ENCODE assay signal across 7 mouse cellular contexts in the genomic region with DNA sequence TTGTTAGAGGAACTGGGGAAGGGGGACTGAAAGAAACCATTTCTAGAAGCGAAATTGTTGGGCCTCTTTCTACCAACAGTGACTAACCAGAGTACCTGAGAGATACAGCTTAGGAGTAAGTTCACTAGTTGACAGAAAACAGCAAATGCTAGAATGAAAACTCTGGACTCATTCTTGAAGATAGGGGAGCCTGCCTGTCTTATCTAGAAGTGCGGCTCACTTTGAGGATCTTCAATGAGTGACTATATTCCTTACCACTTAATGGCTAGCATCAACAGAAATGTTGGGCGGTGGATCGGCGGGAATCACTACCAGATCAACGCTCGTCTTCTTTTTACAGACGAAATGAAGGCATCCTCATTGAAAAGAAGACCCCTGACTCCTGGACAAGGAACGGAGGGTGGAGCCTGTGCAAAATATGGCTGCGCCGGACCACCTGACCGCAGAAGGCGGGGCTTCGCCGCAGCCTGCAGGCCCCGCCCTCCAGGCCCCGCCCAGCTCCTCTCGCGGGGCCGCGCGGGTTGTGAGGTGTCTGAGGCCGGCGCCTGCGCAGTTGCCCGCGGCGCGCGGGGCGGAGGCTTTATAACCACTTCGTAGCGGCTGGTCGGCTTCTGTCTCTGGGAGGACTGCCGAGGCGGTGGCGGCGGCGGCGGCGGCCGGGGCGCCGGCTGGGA. TPM values are rescaled to one million over a fixed set of nuclear protein-coding genes. Genes with fewer than 3 reads are reported as not detected.
DNase-seq lines count a peak whose midpoint lies in the region; ATAC-seq and TF ChIP-seq lines count a peak whose summit lies in the region.

No protein-coding gene starts in this region.

- peak overlapping the region; percentile 90 for H3K9ac ChIP-seq in embryonic facial prominence, embryonic 11.5 days (replicated peaks; ENCODE audit: low read length)
- H3K9ac ChIP-seq in limb, embryonic 12.5 days (replicated peaks) = peak overlapping the region; percentile 94
- peak overlapping the region; percentile 82 for H3K9ac ChIP-seq in midbrain, embryonic 15.5 days

- WGBS in embryonic facial prominence, embryonic 11.5 days = 4% methylated on average over 38 of the region's 44 CpGs
- WGBS in kidney, adult 2 months = 5% methylated on average over 41 of the region's 44 CpGs
- 3% methylated on average over 44 of the region's 44 CpGs for WGBS in limb, embryonic 12.5 days
- 3% methylated on average over 42 of the region's 44 CpGs for WGBS in midbrain, embryonic 15.5 days
- WGBS in spleen, adult 2 months = 5% methylated on average over 44 of the region's 44 CpGs

- no peaks in the 10 kb centered on the region for H3K9me3 ChIP-seq in embryonic facial prominence, embryonic 11.5 days (replicated peaks; ENCODE audit: control insufficient read depth, low read length)
- H3K9me3 ChIP-seq in limb, embryonic 12.5 days = no peaks in the 10 kb centered on the region
- H3K9me3 ChIP-seq in midbrain, embryonic 15.5 days = no peaks in the 10 kb centered on the region

- H3K4me1 ChIP-seq in embryonic facial prominence, embryonic 11.5 days (ENCODE audit: control insufficient read depth, insufficient read depth, low read length) = peaks cover 9% of the 10 kb centered on the region; the same call in 1 of the 2 replicates
- H3K4me1 ChIP-seq in kidney, adult 2 months (ENCODE audit: control insufficient read depth, insufficient read depth, low read length) = peaks cover 13% of the 10 kb centered on the region; the same call in 1 of the 2 replicates
- H3K4me1 ChIP-seq in limb, embryonic 12.5 days (replicated peaks) = peaks cover 9% of the 10 kb centered on the region
- peaks cover 34% of the 10 kb centered on the region for H3K4me1 ChIP-seq in midbrain, embryonic 15.5 days
- H3K4me1 ChIP-seq in spleen, adult 2 months (ENCODE audit: control insufficient read depth, insufficient read depth, insufficient read length) = peaks cover 3% of the 10 kb centered on the region

- peak overlapping the region; percentile 99 for H3K4me2 ChIP-seq in embryonic facial prominence, embryonic 11.5 days (ENCODE audit: low read depth, low read length)
- H3K4me2 ChIP-seq in limb, embryonic 12.5 days = peak overlapping the region; percentile 100
- H3K4me2 ChIP-seq in midbrain, embryonic 15.5 days = peak overlapping the region; percentile 83

- peak; percentile 98 for DNase-seq in adrenal gland, postnatal 14 days
- DNase-seq in embryonic facial prominence, embryonic 11.5 days (ENCODE audit: low spot score) = peak; percentile 98
- peak; percentile 96 to 97 for DNase-seq in heart, adult 18-20 months
- peak; percentile 97 for DNase-seq in kidney, adult 2 months
- peak; percentile 86 to 93 for DNase-seq in spleen, adult 2 months (ENCODE audit: low read depth in 1 of 2, low spot score in 2 of 2)

- peak; percentile 76 for TF ChIP-seq POLR2A in kidney, adult 2 months (IDR thresholded peaks at IDR 0.05; ENCODE audit: low read depth, low read length)
- peak; percentile 93 for TF ChIP-seq POLR2A in spleen, adult 2 months (IDR thresholded peaks at IDR 0.05; ENCODE audit: low read depth, low read length)

- peak; percentile 91 for ATAC-seq in embryonic facial prominence, embryonic 11.5 days (replicated peaks; ENCODE audit: insufficient number of reproducible peaks, low FRiP score, low TSS enrichment, low read depth)
- ATAC-seq in limb, embryonic 12.5 days (ENCODE audit: insufficient number of reproducible peaks, insufficient read depth, low FRiP score, low TSS enrichment, low read depth) = peak; percentile 92
- ATAC-seq in midbrain, embryonic 15.5 days (replicated peaks) = peak; percentile 97

- H3K36me3 ChIP-seq in embryonic facial prominence, embryonic 11.5 days (replicated peaks; ENCODE audit: control insufficient read depth, insufficient read depth, low read depth, low read length) = no peaks in the 10 kb centered on the region
- H3K36me3 ChIP-seq in kidney, adult 2 months (ENCODE audit: control insufficient read depth, insufficient read depth, low read length) = no peaks in the 10 kb centered on the region
- no peaks in the 10 kb centered on the region for H3K36me3 ChIP-seq in limb, embryonic 12.5 days
- no peaks in the 10 kb centered on the region for H3K36me3 ChIP-seq in midbrain, embryonic 15.5 days (replicated peaks)
- H3K36me3 ChIP-seq in spleen, adult 2 months (ENCODE audit: control insufficient read depth, insufficient read depth, low read length) = no peaks in the 10 kb centered on the region

- no peaks in the 10 kb centered on the region for H3K27me3 ChIP-seq in embryonic facial prominence, embryonic 11.5 days (ENCODE audit: control insufficient read depth, insufficient read depth, low read length)
- H3K27me3 ChIP-seq in kidney, adult 2 months (replicated peaks; ENCODE audit: control insufficient read depth, insufficient read depth, low read length) = no peaks in the 10 kb centered on the region
- H3K27me3 ChIP-seq in limb, embryonic 12.5 days = peaks cover 3% of the 10 kb centered on the region; the same call in 1 of the 2 replicates
- H3K27me3 ChIP-seq in midbrain, embryonic 15.5 days (replicated peaks) = no peaks in the 10 kb centered on the region
- no peaks in the 10 kb centered on the region for H3K27me3 ChIP-seq in spleen, adult 2 months (ENCODE audit: control insufficient read depth, insufficient read depth, low read length)

- H3K4me3 ChIP-seq in embryonic facial prominence, embryonic 11.5 days (ENCODE audit: low read depth, low read length) = peak overlapping the region; percentile 87
- peak overlapping the region; percentile 86 for H3K4me3 ChIP-seq in kidney, adult 2 months (ENCODE audit: insufficient read depth, low read depth, low read length)
- peak overlapping the region; percentile 97 for H3K4me3 ChIP-seq in limb, embryonic 12.5 days (replicated peaks)
- H3K4me3 ChIP-seq in midbrain, embryonic 15.5 days = peak overlapping the region; percentile 85
- peak overlapping the region; percentile 88 for H3K4me3 ChIP-seq in spleen, adult 2 months (ENCODE audit: extremely low read depth, insufficient read depth, insufficient read length)

- no peak for TF ChIP-seq CTCF in kidney, adult 2 months (conservative IDR thresholded peaks at IDR 0.05; ENCODE audit: insufficient read depth, insufficient read length, low read depth, low read length)
- TF ChIP-seq CTCF in spleen, adult 2 months (IDR thresholded peaks at IDR 0.05; ENCODE audit: extremely low read depth, insufficient read depth, insufficient read length, insufficient replicate concordance) = no peak

- peak overlapping the region; percentile 79 for H3K27ac ChIP-seq in embryonic facial prominence, embryonic 11.5 days (replicated peaks; ENCODE audit: low read depth, low read length)
- peak overlapping the region; percentile 61 for H3K27ac ChIP-seq in kidney, adult 2 months (ENCODE audit: insufficient read depth, low read depth, low read length)
- peak overlapping the region; percentile 89 for H3K27ac ChIP-seq in limb, embryonic 12.5 days
- peak overlapping the region; percentile 93 for H3K27ac ChIP-seq in midbrain, embryonic 15.5 days
- peak overlapping the region; percentile 91 for H3K27ac ChIP-seq in spleen, adult 2 months (ENCODE audit: insufficient read depth, low read length)

RNA-seq across cellular contexts. Expression of gene Rnf19b, which starts 0.4 kb away (rescaled TPM):
- total RNA-seq in adrenal gland, postnatal 14 days (2021) = 23.8 and 25.9 TPM in 2 replicates
- polyA plus RNA-seq in embryonic facial prominence, embryonic 11.5 days (2014; fragmentation: Nextera tagmentation; extraction: Ambion mirVana) = 9.0 and 10.3 TPM in 2 replicates
- total RNA-seq in heart, adult 18-20 months (2021) = 10 to 100 TPM; 27.3 to 28.2 TPM
- polyA plus RNA-seq in kidney, adult 2 months (2012; rRNA removed) = 28.2 and 30.6 TPM in 2 replicates
- polyA plus RNA-seq in limb, embryonic 12.5 days (2016; fragmentation: Nextera tagmentation; extraction: Ambion mirVana) = 10.8 and 11.9 TPM in 2 replicates
- 34.6 and 35.4 TPM in 2 replicates for polyA plus RNA-seq in midbrain, embryonic 15.5 days (2015; fragmentation: Nextera tagmentation; extraction: Ambion mirVana)
- polyA plus RNA-seq in spleen, adult 2 months (2012; rRNA removed) = 109 and 136 TPM in 2 replicates

RNA-seq across cellular contexts. Expression of gene Tmem54, which starts 47.7 kb away (rescaled TPM):
- not detected in 2 replicates for total RNA-seq in adrenal gland, postnatal 14 days (2021)
- 6.3 and 6.4 TPM in 2 replicates for polyA plus RNA-seq in embryonic facial prominence, embryonic 11.5 days (2014; fragmentation: Nextera tagmentation; extraction: Ambion mirVana)
- not detected for total RNA-seq in heart, adult 18-20 months (2021)
- polyA plus RNA-seq in kidney, adult 2 months (2012; rRNA removed) = 9.3 and 9.9 TPM in 2 replicates
- 4.2 and 4.3 TPM in 2 replicates for polyA plus RNA-seq in limb, embryonic 12.5 days (2016; fragmentation: Nextera tagmentation; extraction: Ambion mirVana)
- not detected in 2 replicates for polyA plus RNA-seq in midbrain, embryonic 15.5 days (2015; fragmentation: Nextera tagmentation; extraction: Ambion mirVana)
- polyA plus RNA-seq in spleen, adult 2 months (2012; rRNA removed) = 0.60 TPM in 1 of 2 replicates, not detected in the other

Comparison
In these comparisons a context has a peak if more than half of its experiments do, and no peak if none do; other contexts are left out.
1. Peak in every context shown above with its lines: DNase-seq, ATAC-seq, H3K4me3 ChIP-seq and H3K27ac ChIP-seq.